Mouse (Mus musculus): ENCODE measurements around the gene Sema3d.

Gene Sema3d

DNA sequence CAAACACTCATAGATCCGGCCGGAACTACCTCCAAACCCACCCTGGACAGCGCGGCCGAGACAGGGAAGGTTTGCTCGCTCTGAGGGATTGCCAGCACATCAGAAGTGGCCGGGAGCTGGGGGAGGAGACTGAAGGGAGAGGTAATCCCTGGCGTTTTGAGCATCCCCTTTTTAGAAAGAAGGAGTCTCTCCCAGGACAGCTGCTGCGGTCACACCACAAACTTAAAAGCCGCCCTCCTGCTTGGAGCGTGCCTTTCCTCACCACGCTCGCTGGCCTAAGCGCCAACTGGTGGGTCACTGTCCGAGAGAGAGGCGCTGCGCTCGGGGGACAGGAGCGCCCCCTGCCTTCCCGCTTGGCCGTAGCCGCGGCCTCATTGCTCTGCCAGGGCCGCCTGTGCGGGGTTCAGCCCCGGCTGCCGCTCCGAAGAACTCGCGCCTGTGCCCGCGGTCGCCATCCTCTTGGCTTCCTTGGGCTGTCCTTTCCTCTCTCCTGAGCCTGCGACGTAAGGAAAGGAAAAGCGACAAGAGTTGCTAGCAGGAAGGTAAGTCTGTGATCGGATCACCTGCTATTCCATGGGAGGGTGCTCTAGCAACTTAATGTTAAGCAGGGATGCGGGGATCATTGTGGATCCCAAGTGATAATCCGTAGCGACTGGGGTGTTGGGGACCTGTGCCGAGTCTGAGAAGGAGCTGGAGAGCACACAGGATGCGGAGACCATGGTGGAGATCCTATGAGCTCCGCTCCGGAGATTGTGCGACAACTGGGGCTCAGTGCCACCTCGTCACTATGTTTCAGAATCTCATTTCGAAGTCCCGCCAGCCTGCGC lies at the start of gene Sema3d:
Gene Sema3d (plus strand): TSS at position 253 of the 827 bp plus-strand sequence.
- DNase-seq (ENCODE audit: extremely low spot score, low read depth, low spot score): no peak

DNA sequence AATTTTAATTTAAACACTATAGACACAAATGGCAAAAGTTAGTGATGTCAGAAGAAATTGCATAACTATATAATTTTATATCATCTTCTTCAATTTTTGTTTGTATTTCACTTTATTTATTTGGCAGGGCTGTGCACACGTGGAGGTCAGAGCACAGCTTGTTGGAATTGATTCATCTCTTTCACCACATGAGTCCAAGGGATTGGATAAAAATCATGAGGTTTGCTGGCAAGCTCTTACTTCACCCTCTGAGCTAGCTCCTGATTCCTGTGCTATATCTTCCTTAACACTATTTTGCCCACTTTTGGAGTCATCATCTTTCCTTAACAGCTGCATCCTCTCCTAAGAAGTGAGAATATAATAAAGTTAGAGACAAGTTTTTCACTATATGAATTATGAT lies 5.9 kb upstream of the Sema3d start:
- no peak for DNase-seq (ENCODE audit: extremely low spot score, low read depth, low spot score)

DNA sequence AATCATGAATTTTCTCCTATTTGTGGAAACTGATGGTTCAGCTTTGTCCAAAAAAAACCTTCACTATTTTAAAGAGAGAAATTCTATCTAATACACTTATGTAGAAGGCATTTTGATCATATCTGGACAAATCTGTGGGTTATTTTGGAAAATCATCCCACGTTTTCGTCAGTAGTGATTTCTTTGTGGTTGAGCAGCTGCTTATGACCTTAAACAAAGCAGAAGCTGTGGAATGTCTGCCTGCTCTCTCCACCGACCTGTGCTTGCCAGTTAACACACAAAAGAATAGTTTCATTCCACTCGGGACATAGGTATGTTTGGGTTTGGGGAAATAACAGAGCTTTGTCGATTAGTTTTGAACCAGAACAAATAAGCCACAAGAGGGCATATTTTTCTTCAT lies 4.3 kb upstream of the Sema3d start:
- DNase-seq (ENCODE audit: extremely low spot score, low read depth, low spot score): no peak

DNA sequence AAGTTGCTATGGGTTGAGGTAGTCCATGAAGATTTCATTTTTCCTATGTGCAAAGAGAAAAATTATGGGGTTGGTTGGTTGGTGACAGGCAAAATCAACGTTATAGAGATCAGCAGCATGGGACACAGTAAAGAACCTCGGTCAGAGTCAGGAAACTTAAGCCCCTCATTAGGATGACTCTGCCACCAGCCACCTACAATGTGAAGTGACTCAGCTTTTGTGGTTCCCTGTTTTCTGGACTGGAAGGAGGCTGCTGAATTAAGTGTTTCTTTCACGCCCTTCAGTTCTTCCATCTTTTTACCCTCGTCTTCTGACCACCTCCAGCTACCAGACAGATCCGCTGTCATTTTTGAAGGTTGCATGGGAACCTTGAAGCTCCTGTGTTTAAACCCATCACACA lies 1.2 kb upstream of the Sema3d start:
- DNase-seq (ENCODE audit: extremely low spot score, low read depth, low spot score): no peak

DNA sequence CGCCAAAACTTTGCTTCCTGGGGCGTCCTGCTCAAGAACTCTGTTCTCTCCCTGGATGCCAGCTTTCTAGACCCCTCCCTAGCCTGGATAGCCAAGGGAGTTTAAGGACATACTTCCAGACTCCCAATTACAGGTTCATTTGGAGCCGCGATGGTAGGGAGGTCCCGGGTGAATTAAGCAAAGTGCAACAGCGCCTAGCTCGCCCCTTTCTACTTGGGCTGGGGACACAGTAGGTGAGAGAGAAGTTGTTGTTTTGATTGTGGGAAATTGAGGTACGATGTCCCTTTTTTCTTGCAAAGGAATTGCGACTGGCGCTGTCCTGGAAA lies 738 bp downstream of the Sema3d start:
- no peak for DNase-seq (ENCODE audit: extremely low spot score, low read depth, low spot score)

DNA sequence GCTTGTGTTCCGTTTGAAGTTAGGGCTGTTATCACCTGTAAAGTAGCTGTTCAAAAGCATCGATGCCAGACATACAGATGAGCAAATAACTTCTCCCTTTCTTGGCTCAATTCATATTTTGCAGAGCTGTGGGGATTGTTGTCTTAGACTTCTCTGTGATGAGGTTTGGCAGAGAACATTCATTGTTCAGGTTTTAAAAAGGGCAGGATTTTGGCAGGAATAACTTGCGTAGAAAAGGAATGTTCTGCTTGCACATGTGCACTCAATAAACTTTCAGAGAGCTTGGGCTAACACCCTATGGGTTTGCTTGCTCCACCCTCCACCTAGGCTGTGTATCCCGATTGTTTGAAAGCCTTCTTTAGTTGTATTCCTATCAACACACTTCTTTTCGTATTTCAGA lies 9.5 kb downstream of the Sema3d start:
- no peak for DNase-seq (ENCODE audit: extremely low spot score, low read depth, low spot score)

DNA sequence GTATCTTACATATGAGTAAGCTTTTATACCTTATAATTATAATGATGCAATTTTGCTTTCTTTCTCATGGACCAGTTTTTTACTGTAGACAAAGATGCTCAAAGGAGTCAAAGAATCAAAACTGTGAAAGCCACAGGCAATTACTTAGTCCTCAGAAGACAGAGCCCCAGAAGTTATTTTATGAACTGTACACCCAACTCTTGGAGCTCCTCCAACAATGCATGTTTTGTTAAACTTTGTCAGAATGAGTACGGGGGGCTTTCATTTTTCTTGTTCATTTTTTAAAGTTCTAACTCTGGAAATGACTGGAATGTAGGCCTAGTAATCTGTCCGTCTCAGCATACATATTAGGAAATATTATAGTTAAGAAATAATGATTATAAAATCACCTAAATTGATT lies 16.1 kb downstream of the Sema3d start:
- no peak for DNase-seq (ENCODE audit: extremely low spot score, low read depth, low spot score)

DNA sequence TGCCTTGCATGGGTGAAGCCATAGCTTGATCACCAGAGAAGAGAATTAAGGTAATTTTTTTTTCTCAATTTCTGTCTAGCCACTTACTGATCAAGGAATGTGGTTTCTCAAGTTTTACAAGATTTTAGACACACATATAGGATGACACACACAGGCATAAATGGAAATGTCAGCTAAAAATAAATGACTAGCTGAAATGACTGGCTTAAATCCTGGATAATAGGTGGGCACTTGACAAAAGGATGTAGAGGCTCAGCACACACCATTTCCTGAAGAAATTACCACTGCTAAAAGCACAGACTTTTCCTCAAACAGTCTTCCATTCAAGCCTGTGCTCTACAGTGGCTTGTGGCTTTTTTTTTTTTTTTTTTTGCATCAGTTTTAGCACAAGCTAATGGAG lies 21.0 kb downstream of the Sema3d start:
- DNase-seq (ENCODE audit: extremely low spot score, low read depth, low spot score): no peak

DNA sequence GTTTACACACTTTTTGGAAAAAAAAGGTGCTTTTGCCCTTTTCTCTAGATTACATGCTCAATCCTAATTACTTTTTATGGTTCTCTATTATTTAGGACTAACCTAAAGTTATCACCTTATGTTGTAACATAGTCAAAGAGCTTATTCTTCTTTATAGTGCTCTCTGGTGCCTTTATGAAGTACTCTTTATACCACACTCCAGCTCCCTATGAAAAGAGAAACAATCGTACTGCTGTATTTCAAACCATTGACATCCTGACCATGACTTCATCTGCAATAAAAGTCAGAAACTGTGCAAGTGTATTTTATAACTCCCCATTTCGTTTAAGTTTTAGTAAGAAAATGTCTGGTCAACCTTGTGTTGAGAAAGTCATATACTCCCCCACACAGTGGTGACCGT lies 29.4 kb downstream of the Sema3d start:
- DNase-seq (ENCODE audit: extremely low spot score, low read depth, low spot score): no peak

DNA sequence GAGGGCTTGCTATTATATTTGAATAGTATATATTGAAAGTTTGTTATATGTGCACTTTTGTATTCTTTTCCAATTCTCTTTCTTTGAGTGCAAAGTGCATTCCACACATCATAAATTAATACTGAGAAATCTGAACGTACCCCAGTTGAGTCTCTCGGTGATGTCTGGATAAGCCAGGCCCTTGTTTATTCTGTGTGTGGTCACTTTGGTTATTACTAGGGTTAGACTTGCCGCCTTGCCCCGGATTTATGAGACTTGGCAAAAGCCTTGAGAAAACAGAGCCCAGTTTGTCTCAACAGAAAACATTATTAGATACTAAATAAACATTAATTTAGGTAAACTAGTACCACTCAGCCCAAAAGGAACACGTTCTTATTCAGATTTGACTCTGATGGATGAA lies 40.1 kb downstream of the Sema3d start:
- no peak for DNase-seq (ENCODE audit: extremely low spot score, low read depth, low spot score)

DNA sequence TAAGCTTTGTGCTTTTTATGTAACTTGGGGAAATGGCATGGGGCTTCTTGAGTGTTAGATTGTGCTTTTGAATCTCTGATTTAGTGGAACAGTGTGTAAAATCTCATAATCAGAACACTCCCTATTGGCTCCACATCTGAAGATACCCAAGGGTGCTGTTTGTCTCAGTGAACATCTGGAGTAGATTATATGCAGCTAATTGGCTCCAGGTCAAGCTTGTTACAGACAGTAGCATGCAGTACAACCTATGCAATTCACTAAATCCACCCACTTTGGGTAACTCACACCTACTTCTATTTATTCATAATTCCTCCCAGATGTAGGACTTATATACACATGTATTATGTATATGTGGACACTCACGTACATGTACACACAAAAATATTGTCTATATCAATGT lies 58.6 kb downstream of the Sema3d start:
- peak; percentile 82 for DNase-seq (ENCODE audit: extremely low spot score, low read depth, low spot score)

DNA sequence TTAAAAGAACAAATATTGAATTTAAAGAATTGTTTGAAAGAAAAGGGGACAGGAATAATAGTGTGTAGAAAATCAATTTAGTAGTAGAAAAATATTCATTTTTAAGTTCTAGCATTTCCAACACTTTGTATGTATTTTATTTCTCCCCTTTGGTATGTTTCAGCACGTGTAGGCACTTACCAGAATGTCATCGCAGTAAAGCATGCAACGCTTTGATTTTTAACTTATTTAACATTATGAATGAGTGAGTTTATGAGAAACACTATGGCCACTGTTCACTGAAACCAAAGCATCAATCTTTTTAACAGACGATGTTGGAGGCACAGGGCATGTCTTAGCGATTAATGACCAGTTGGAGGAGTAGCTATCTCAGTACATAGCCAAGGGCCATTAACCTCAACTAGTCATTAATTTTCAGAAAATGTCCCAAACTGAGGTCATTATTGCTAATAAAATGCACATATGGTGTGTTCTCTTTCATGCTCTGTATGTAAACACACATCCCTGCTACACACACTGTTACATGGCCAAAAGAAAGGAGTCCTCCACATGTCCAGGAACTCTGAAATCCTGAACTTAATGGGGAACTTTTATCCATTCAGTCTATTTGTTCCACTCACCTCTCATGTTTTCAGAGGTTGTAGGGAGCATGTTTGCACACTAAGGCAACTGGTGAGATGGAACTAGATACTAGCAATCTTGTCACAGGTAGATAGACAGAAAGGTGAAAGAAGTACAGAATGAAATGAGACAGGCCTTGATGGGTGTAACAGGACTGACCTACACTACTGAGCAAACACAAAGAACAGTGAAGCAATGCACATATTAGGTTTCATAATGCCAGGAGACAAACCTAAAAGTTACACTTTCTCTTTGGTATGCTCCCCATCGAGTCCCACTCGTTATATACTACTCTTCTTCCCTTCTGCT lies 59.3 kb downstream of the Sema3d start:
- no peak for DNase-seq (ENCODE audit: extremely low spot score, low read depth, low spot score)

DNA sequence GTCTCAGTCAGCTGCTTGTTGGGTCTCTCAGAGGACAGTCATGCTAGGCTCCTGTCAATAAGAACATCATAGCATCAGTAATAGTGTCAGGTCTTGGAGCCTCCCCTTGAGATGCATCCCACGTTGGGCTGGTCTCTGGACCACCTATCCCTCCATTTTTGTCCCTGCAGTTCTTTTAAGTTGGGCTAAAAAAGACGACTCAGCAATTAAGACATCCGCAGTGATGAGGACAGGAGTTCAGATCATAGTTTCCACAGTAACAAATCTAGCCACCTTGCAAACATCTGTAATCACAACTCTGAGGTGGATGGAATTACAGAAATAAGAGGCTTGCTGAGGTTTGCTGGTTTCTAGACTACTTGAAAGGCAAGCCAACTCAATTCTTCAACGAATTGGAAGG lies 67.9 kb downstream of the Sema3d start:
- no peak for DNase-seq (ENCODE audit: extremely low spot score, low read depth, low spot score)

DNA sequence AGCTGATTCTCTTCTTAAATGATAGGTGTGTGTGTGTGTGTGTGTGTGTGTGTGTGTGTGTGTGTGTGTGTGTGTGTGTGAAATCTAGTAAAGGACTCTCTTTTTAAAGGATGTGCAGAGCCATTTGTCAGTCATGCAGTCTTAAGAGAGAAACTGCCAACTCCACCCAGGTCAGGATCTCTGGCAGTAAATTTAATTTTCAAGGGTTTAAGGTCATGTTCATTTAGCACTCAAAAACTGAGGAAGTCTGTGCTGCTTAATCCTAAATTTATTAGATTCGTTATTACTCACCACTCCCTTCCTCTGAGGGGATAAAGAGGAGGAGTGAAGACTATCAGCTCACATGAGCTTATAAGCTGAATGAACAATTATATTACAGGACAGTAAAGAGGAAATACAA lies 71.8 kb downstream of the Sema3d start:
- no peak for DNase-seq (ENCODE audit: extremely low spot score, low read depth, low spot score)

DNA sequence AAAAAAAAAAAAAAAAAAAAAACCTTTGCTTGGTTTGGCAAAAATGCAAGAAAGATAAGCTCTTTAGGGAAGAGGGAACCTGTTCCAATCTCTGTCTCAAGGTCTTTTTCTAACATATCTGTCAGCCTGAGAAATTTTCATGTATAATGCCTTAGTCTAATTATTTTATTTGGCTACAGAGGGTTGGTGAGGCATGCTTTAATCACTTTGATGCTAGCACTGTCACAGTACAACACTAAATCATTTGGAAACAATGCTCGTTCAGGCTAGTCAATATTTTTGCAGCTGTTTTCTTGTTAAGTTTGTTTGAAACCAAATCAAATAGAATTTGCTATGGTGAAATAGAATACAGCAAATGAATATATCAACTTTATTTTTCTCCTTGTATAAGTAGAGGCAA lies 74.3 kb downstream of the Sema3d start:
- DNase-seq (ENCODE audit: extremely low spot score, low read depth, low spot score): no peak

DNA sequence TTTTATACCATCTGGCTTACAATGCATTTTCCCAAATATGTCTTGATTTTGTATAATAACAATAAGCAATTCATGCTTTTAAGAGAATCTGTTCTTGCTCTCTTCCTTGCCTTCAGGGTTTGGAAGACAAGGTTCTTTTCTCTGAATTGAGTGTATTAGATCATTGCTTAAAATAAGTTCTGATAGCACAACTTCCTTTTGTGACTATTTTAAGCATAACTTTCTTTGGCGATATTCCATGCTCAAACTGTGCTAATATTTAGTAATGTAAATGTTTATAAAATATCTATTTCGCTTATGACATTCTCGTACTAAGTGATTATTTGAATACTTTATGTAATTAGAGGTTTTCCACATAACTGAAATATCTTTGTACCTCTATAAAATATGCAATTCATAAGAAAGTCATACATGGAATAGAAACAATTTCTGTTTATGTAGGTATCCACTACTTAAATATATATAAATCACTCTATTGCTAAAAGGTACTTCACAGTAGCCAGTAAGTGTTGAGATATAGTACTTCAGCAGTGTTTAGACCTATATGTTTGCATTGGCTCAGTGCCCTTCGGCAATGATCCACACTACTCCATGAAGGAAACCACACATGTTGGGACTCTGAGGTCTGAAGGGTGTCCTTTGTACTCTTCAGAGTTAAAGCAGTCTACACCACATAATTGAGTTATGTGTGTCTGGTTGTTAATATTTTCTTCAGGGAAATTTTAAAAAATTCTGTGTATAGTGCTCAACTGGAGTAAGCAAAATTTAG lies 84.6 kb downstream of the Sema3d start:
- DNase-seq (ENCODE audit: extremely low spot score, low read depth, low spot score): no peak

DNA sequence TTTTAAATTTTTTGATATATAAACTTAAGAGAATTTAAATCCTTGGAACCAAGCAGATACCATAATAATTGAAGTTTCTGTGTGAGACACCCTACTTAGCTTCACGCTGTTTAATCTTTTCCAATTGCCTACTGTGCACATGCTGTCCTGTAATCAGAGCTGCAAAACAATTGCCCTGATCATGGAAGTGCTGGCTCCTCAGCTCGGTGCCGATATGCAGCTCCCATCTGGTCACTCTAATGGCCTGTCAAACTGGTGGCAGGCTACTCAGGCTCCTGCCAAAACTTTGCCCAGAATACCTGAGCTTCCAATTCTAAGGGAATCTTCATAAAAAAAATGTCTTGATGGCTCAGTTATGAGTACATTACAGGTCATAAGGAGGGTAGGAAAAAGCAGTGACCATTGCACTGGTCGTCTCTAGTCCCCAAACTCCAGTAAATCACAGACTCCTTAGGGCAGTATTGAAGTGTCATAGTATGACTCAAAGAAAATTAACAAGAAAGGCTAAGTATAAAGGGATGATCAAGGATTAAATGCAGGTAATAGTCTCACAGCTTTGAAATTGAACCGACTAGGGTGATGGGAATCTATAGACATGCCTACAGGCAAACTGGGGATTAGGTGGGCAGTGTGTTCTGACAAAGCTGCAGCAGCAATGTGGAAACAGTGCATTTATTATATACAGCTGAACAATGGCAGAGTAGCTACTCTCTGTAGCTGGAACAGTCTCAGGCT lies 91.9 kb downstream of the Sema3d start:
- no peak for DNase-seq (ENCODE audit: extremely low spot score, low read depth, low spot score)

DNA sequence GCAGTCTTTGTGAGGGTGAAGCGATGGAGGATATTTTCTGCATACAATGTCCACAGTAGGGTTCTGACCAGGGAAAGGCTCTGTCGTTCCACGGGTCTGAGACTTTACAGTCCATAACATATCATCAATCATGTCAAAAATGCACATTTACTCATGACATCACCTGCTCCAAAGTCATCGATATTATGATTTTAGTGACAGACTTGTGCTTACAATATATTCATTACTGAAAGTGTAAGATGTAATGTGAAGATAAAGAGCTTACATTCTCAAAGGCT lies 92.4 kb downstream of the Sema3d start:
- DNase-seq (ENCODE audit: extremely low spot score, low read depth, low spot score): no peak

DNA sequence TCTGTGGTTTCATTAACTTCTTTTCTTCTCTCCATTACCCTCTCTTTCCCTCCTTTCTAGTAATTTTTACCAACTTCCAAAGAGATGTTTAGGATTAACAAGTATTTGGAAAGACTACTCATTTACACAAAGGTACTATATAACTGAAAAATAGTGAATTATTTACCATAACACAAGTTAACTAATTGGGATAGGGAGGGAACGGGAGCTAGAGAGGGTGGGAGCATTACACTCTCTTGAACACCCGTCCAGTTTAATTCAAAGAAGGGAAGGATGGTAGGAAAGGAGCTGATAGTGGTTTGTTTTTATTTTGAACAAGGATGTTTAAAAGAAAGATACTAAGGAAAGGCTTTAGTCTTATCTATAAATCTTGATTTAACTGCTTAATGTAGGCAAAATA lies 104.7 kb downstream of the Sema3d start:
- DNase-seq (ENCODE audit: extremely low spot score, low read depth, low spot score): no peak

DNA sequence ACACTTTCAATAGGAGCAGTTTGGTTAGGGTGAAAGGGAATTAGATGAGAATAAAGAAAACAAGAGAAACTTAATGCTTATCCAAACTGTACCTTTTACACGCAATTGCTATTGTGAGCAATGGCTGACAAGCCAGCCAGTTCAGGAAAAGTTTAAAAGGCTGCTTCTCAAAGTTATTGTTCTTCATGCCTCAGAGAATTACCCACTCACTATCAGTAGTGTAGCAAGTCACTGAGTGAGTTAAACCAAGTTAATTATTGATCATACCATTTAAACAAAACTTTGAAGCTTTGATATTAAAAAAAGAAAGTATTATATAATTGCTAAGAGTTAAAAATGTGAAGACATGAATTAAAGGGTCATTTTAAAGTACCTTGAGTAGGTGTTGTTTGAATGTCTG lies 108.5 kb downstream of the Sema3d start:
- DNase-seq (ENCODE audit: extremely low spot score, low read depth, low spot score): no peak

Data from hindlimb bud, embryonic 11.5 days (tissue).